Mouse (Mus musculus) CH12.LX (cell line): ENCODE data around the gene Il15.

Experiments
- CHD2 ChIP-seq: IDR thresholded peaks from 2 replicates; pipeline ENCODE4 v1.6.1; 2011; ENCODE audit warnings: low read length, improper control_type of control experiment
- CTCF ChIP-seq, 2 experiments: IDR thresholded peaks in 1 of 2; conservative IDR thresholded peaks in 1 of 2; 2 replicates each; pipeline ENCODE4 v1.5.1; 2011 to 2012; ENCODE audit warnings: low read depth in 2 of 2, low read length in 2 of 2, improper control_type of control experiment in 1 of 2, inconsistent platforms in 1 of 2, mild to moderate bottlenecking in 1 of 2, moderate library complexity in 1 of 2
- ETS1 ChIP-seq: conservative IDR thresholded peaks from 2 replicates; pipeline ENCODE4 v1.6.1; 2012; ENCODE audit warnings: low read depth, mild to moderate bottlenecking, inconsistent platforms, low read length, improper control_type of control experiment, moderate library complexity
- HCFC1 ChIP-seq: IDR thresholded peaks from 2 replicates; pipeline ENCODE4 v1.6.1; 2012; ENCODE audit warnings: low read depth, mild to moderate bottlenecking, inconsistent platforms, low read length, improper control_type of control experiment
- MYC ChIP-seq: IDR thresholded peaks from 2 replicates; pipeline ENCODE4 v1.6.1; 2011; ENCODE audit warnings: low read depth, mild to moderate bottlenecking, improper control_type of control experiment, low read length
- NELFE ChIP-seq: IDR thresholded peaks from 2 replicates; pipeline ENCODE4 v1.6.1; 2011; ENCODE audit warnings: low read depth, low read length, improper control_type of control experiment
- POLR2A ChIP-seq: IDR thresholded peaks from 2 replicates; pipeline ENCODE4 v1.6.1; 2011; ENCODE audit warnings: low read depth, mild to moderate bottlenecking, improper control_type of control experiment, low read length
- RAD21 ChIP-seq: IDR thresholded peaks from 2 replicates; pipeline ENCODE4 v1.6.1; 2011; ENCODE audit warnings: low read depth, mild to moderate bottlenecking, low read length, improper control_type of control experiment, moderate library complexity
- SMC3 ChIP-seq: IDR thresholded peaks from 2 replicates; pipeline ENCODE4 v1.6.1; 2011; ENCODE audit warnings: low read depth, low read length, improper control_type of control experiment
- TBP ChIP-seq: conservative IDR thresholded peaks from 2 replicates; pipeline ENCODE4 v1.6.1; 2011; ENCODE audit warnings: low read depth, low read length, improper control_type of control experiment

DNA sequence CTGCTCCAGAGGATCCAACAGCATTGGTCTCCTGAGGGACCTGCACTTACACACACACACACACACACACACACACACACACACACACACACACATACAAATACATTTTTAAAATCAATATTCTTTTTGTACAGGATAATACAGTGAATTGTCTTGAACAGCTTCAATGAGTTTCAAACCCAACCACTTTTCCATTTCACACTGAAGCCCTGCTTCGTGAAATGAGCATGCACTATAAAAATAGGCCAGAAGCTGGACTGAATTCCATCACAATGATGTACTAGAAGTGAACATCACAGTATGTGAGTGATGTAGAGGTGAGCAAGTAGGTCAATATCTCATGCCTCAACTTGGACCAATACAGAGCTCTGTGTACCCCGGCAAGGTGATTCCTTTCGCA lies 1.0 kb upstream of the Il15 start:
- TF ChIP-seq TBP, result no peak
- no peak for TF ChIP-seq CTCF (conservative IDR thresholded peaks at IDR 0.05 in 1 of 2, IDR thresholded peaks at IDR 0.05 in 1 of 2; ENCODE audit: low read depth in 2 of 2, low read length in 2 of 2)
- no peak for TF ChIP-seq MYC
- TF ChIP-seq HCFC1, result no peak
- TF ChIP-seq NELFE, result no peak
- TF ChIP-seq POLR2A, result no peak
- TF ChIP-seq SMC3, result no peak
- TF ChIP-seq RAD21, result no peak
- TF ChIP-seq CHD2, result no peak
- peak; percentile 23; the same call in 1 of the 2 replicates for TF ChIP-seq ETS1
